Mouse (Mus musculus) embryonic facial prominence, embryonic 15.5 days (tissue): ENCODE measurements at regions not wholly inside any gene's neighbourhood (a gene's known extent, or its start where the extent isn't known, plus 50 kb on each side); places are given as distances from the start of the nearest gene placed in this dataset.

Experiments used
- ATAC-seq: fragments of 200-750 bp; cut with Nextera tagmentation; 2 replicates; pipeline ENCODE4 v1.8.0; 2017; ENCODE audit warnings: low read depth, moderate TSS enrichment; ENCODE audit not compliant: insufficient number of reproducible peaks, low FRiP score, low TSS enrichment
- H3K27ac ChIP-seq: fragments of 300-500 bp; sonication (generic); replicated peaks from 2 replicates; pipeline ENCODE4 v1.5.1; 2015; ENCODE audit warnings: mild to moderate bottlenecking, inconsistent platforms
- H3K27me3 ChIP-seq: fragments of 300-500 bp; sonication (generic); 2 replicates; pipeline ENCODE4 v1.6.1; 2015; ENCODE audit warnings: inconsistent platforms
- H3K36me3 ChIP-seq: fragments of 300-500 bp; sonication (generic); 2 replicates; pipeline ENCODE4 v1.6.1; 2015; ENCODE audit warnings: mild to moderate bottlenecking, inconsistent platforms
- H3K4me1 ChIP-seq: fragments of 300-500 bp; sonication (generic); 2 replicates; pipeline ENCODE4 v1.6.1; 2015; ENCODE audit warnings: inconsistent platforms
- H3K4me2 ChIP-seq: fragments of 300-500 bp; sonication (generic); replicated peaks from 2 replicates; pipeline ENCODE4 v1.6.1; 2015; ENCODE audit warnings: mild to moderate bottlenecking, inconsistent platforms
- H3K4me3 ChIP-seq: fragments of 300-500 bp; sonication (generic); replicated peaks from 2 replicates; pipeline ENCODE4 v1.5.1; 2015; ENCODE audit warnings: mild to moderate bottlenecking, inconsistent platforms
- H3K9ac ChIP-seq: fragments of 300-500 bp; sonication (generic); 2 replicates; pipeline ENCODE4 v1.6.1; 2015; ENCODE audit warnings: inconsistent platforms
- H3K9me3 ChIP-seq: fragments of 300-500 bp; sonication (generic); replicated peaks from 2 replicates; pipeline ENCODE4 v1.6.1; 2016; ENCODE audit warnings: inconsistent platforms
- WGBS: fragments of 180-500 bp; shearing (Covaris S2); methylation state at CpG from one replicate; pipeline ENCODE4 v1.1.7; 2015; 5-methylcytosine and 5-hydroxymethylcytosine counted together

DNA sequence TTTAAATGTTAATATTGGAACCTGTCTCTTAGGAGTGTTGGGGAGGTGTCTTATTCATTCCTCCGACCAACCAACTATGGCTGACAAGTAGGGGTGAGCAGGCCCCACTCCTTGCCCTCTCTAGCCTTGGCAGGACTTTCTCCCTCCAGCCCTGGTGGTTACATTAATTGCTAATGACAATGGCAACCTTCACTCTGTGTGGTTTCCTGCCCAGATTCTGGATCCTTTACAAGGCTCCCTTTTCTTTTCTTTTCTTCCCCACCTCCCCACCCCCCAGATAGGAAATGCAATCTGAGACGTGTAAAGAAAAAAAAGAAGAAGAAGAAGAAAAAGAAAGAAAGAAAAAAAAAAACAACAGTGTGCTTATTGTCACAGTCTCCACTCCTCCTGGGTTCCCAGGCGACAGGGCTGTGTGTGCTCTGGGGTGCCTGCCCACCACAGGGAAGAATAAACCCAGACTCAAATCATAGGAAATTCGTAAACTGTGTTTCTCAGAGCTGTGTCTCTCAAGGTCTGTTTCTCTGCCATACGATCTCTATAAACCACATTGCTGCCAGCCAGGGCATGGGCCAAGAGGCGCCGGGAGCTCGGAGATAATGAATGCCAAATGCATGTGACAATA lies 637.6 kb downstream of the Insc start:
- Histone ChIP-seq H3K4me1 (peaks cover 23% of the 10 kb centered on the region), H3K9ac (no peak overlapping the region), H3K4me3 (no peak overlapping the region), H3K27me3 (peaks cover 10% of the 10 kb centered on the region; the same call in 1 of the 2 replicates), H3K27ac (0 out of 2 replicates have a peak overlapping the region, but pooled peaks have one; percentile 17), H3K9me3 (no peaks in the 10 kb centered on the region), H3K36me3 (no peaks in the 10 kb centered on the region), H3K4me2 (no peak overlapping the region)
- ATAC-seq: no peak
- 28% methylated on average over 8 of the region's 8 CpGs for WGBS

DNA sequence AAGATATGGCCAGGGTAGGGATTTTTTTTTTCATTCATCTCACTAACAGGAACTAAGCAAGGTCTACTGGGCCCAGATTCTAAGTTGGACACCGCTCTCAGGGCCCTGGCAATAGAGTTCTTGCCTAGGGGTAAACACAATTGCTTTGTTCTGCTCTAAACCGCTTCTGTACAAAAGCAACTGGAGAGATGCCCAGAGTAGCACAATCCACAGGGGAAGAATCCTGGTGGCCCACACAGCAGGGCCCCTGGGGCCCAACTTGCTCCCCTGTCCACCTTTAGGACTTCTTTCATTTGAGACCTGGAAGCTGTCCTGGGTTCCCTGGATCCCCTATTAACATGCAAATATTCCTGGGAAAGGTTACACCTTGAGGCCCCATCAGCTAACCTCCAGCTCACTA lies 639.4 kb downstream of the Insc start:
- 39% methylated on average over 2 of the region's 2 CpGs for WGBS
- no peak overlapping the region for H3K9ac ChIP-seq
- no peaks in the 10 kb centered on the region for H3K9me3 ChIP-seq
- H3K4me2 ChIP-seq: no peak overlapping the region
- H3K36me3 ChIP-seq: no peaks in the 10 kb centered on the region
- no peaks in the 10 kb centered on the region; the same call in 1 of the 2 replicates for H3K27me3 ChIP-seq
- H3K4me3 ChIP-seq: no peak overlapping the region
- H3K27ac ChIP-seq: no peak overlapping the region
- peaks cover 23% of the 10 kb centered on the region for H3K4me1 ChIP-seq
- no peak for ATAC-seq

DNA sequence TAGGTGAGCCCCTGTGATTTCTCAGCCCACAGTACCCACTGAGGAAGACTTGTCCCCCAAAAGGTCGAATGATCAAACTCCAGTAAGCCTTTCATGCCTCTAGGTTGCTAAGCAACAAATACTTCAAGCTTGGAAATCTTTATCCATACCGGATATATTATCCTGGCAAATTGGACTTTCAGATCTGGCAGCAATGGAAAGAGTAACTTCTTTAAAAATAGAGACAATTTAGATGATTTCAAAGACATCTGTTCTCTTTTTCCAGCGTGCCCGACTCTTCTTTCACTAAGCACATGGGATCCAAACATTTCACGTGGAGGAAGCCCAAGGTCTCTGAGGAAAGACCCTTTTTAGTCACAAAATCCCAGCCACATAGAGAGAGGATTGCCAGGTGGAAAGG lies 645.4 kb downstream of the Insc start:
- no peaks in the 10 kb centered on the region for H3K9me3 ChIP-seq
- no peak overlapping the region for H3K9ac ChIP-seq
- no peak overlapping the region for H3K4me2 ChIP-seq
- no peak overlapping the region for H3K4me3 ChIP-seq
- H3K27ac ChIP-seq: no peak overlapping the region
- no peak for ATAC-seq
- 46% methylated on average over 5 of the region's 5 CpGs for WGBS
- H3K4me1 ChIP-seq: no peaks in the 10 kb centered on the region
- no peaks in the 10 kb centered on the region; the same call in 1 of the 2 replicates for H3K27me3 ChIP-seq
- no peaks in the 10 kb centered on the region for H3K36me3 ChIP-seq

DNA sequence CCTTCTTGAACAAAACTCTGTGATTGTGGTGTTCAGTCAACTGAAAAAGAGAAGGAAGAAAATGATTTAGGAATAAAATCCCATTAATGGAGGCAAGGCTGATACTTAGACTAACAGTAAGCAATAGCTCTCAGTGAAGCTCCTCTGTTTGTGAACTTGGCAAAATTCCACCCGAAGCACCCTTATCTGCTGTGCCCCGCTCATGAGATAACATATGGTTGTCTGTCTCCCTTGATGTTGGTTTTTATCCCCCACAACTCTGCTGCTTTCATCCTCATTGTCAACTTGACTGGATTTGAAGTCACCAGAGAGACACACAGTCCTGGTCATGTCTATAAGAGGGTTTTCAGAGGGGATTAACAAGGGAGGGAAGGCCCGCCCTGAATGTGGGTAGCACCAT lies 646.1 kb downstream of the Sox6 start:
- WGBS: 88% methylated on average over 3 of the region's 3 CpGs
- Histone ChIP-seq H3K4me2 (no peak overlapping the region), H3K4me1 (no peaks in the 10 kb centered on the region), H3K27me3 (0 out of 2 replicates have a peak, but pooled peaks cover 3% of the 10 kb centered on the region), H3K27ac (no peak overlapping the region), H3K9me3 (no peaks in the 10 kb centered on the region), H3K36me3 (no peaks in the 10 kb centered on the region), H3K4me3 (no peak overlapping the region), H3K9ac (no peak overlapping the region)
- no peak for ATAC-seq

DNA sequence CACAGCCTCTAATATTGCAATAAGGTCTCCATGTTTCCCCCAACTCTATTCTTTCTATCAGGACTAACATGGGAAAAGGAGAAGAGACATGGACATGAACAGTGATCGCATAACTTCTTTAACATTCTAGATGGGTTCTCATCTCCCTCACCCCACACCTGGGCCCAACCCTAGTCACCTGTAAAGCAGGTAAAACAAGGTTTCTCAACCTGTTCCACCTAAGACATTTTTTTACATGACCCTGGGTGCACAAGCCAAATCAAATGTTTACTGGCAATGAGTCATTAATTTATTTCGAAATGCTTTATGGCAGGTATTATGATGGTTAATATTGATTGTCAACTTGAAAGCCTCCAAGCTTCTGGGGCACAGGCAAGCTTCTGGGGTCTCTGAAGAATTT lies 640.4 kb downstream of the Sox6 start:
- no peak overlapping the region for H3K4me2 ChIP-seq
- 79% methylated on average over 2 of the region's 2 CpGs for WGBS

DNA sequence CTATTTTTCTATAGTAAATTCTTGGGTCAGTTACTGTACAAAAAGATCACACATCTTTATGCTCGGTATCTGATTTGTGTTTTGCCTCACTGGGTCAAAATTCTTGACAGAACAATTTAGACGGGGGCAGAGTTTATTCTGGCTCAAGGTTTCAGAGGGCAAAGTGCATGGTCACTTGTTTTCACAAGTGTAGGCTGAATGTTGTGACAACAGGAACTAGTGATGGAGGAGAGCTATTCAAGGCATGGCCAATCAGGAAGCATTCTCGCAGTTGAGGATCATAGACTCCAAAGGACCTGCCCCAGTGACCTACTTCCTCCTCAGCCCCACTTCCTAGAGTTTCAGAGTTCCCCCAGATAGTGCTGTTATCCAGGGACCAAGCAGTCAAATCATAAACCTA lies 639.1 kb downstream of the Sox6 start:
- H3K4me2 ChIP-seq: no peak overlapping the region
- H3K9ac ChIP-seq: no peak overlapping the region
- 45% methylated on average over 3 of the region's 3 CpGs for WGBS
- no peaks in the 10 kb centered on the region for H3K4me1 ChIP-seq
- no peaks in the 10 kb centered on the region for H3K9me3 ChIP-seq
- no peak for ATAC-seq
- no peak overlapping the region for H3K4me3 ChIP-seq
- no peaks in the 10 kb centered on the region for H3K36me3 ChIP-seq
- H3K27ac ChIP-seq: no peak overlapping the region
- 0 out of 2 replicates have a peak, but pooled peaks cover 3% of the 10 kb centered on the region for H3K27me3 ChIP-seq

More for the DNA sequence above, 640.4 kb downstream of the Sox6 start:
- Histone ChIP-seq H3K36me3 (no peaks in the 10 kb centered on the region), H3K4me1 (no peaks in the 10 kb centered on the region), H3K9me3 (no peaks in the 10 kb centered on the region), H3K9ac (no peak overlapping the region), H3K27me3 (0 out of 2 replicates have a peak, but pooled peaks cover 3% of the 10 kb centered on the region), H3K27ac (no peak overlapping the region), H3K4me3 (no peak overlapping the region)
- no peak for ATAC-seq

DNA sequence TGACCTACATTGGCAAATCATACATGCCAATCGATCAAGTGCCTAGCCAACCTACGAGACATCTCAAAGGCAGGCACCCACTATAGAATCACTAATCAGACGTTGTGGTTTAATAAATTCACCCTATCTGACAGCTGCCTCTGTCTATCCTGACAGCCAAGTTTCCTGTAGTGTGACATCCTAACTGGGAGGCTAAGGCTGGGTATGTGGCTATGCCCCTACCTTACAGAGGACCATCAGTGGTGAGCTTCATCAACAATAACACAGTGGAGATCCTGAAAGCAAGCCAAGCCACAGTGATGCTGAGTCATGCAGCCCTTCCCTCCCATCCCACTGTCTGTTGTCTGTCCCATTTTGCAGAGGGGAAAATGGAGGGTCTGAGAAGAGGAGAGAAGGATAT lies 630.7 kb downstream of the Sox6 start:
- Histone ChIP-seq H3K9me3 (no peaks in the 10 kb centered on the region), H3K4me2 (no peak overlapping the region), H3K4me1 (peaks cover 12% of the 10 kb centered on the region), H3K27ac (no peak overlapping the region), H3K9ac (no peak overlapping the region), H3K4me3 (no peak overlapping the region), H3K36me3 (no peaks in the 10 kb centered on the region), H3K27me3 (peaks cover 3% of the 10 kb centered on the region; the same call in 1 of the 2 replicates)
- 81% methylated on average over 3 of the region's 3 CpGs for WGBS
- no peak for ATAC-seq

DNA sequence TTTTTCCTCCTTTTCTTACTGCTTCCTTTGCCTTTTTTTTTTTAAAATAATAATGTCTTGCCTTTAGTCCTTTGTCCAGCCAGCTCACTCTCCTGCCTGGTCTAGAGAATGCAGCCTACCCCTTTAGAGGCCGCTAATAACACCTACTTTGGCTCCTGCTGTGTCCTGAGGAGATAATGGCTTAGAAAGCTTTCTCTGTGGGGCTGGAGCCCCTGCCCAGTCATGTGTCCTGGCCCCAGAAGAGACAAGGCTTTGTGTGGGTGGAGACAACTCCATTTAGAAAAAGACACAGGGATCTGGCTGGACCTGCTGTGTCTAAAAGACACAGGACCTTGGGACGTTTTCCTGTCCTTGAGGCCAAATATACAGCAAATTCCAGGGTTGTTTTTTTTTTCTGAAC lies 629.7 kb downstream of the Sox6 start:
- peaks cover 3% of the 10 kb centered on the region; the same call in 1 of the 2 replicates for H3K27me3 ChIP-seq
- H3K4me2 ChIP-seq: no peak overlapping the region
- no peak overlapping the region for H3K4me3 ChIP-seq

DNA sequence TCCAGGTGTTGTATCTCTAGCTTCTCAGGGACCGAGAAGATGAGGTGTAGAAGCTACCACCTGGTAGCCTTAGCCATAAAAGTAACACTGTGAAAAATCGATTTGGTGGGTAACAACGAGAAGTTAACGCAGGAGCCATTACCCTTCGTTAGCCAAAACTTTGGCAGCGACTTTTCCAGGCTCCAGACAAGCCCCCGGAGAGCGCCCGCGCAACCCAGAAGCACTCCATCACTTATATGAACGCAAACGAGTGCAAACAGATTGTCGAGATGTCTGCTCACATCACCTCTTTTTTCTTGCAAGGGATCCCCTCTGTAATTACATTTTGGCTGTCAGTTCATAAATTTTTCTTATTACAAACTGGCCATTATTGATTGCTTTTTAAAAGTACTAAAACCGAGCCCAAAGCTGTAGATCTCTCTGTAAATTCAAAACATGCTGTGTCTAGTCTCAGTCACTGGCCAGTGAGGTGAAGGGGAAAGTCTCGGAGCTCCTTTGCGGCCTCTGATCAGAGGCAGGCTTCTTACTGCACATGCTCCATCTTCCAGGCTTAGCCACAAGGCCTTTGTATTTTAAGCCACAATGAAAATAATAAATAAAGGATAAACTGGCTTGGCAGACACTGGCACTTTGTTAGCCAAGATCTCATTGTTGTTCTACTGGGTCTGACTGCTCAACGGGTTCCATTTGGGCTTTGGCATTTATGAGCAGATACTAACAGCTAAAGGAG lies 627.9 kb downstream of the Sox6 start:
- WGBS: 65% methylated on average over 17 of the region's 17 CpGs
- H3K9me3 ChIP-seq: no peaks in the 10 kb centered on the region
- H3K4me1 ChIP-seq: peaks cover 12% of the 10 kb centered on the region
- H3K27me3 ChIP-seq: peaks cover 3% of the 10 kb centered on the region; the same call in 1 of the 2 replicates
- no peaks in the 10 kb centered on the region for H3K36me3 ChIP-seq
- H3K27ac ChIP-seq: no peak overlapping the region
- no peak overlapping the region for H3K4me2 ChIP-seq
- H3K9ac ChIP-seq: no peak overlapping the region
- ATAC-seq: no peak
- no peak overlapping the region for H3K4me3 ChIP-seq

More for the DNA sequence above, 629.7 kb downstream of the Sox6 start:
- 54% methylated on average over 2 of the region's 2 CpGs for WGBS
- no peak overlapping the region for H3K9ac ChIP-seq
- H3K4me1 ChIP-seq: peaks cover 12% of the 10 kb centered on the region
- no peak overlapping the region for H3K27ac ChIP-seq
- ATAC-seq: no peak
- no peaks in the 10 kb centered on the region for H3K9me3 ChIP-seq
- no peaks in the 10 kb centered on the region for H3K36me3 ChIP-seq

DNA sequence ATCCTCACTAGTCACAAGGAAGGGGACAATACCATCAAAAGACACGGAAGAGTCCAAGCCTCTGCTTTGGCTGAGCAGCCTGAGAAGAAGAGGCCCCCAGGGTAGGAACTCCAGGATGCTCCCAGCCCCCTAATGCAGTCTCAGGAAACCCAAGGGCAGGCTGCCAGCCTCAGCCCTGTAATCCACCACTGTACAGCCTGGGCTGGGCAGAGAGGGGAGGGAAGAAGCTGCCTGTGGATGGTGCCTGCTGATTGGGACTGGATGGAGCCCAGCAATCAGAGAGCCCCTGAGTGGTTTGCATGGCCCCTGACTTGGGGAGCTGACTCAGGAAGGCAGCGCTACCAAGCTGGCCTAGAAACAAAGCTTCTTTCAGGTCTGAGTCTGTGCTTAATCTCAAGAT lies 627.1 kb downstream of the Sox6 start:
- peak overlapping the region; percentile 75 for H3K27ac ChIP-seq
- H3K9ac ChIP-seq: no peak overlapping the region
- peaks cover 3% of the 10 kb centered on the region; the same call in 1 of the 2 replicates for H3K27me3 ChIP-seq
- no peak overlapping the region for H3K4me2 ChIP-seq
- no peaks in the 10 kb centered on the region for H3K36me3 ChIP-seq
- H3K4me3 ChIP-seq: no peak overlapping the region
- no peaks in the 10 kb centered on the region for H3K9me3 ChIP-seq
- ATAC-seq: peak; percentile 85
- peaks cover 12% of the 10 kb centered on the region for H3K4me1 ChIP-seq
- WGBS: 24% methylated on average over 2 of the region's 2 CpGs

DNA sequence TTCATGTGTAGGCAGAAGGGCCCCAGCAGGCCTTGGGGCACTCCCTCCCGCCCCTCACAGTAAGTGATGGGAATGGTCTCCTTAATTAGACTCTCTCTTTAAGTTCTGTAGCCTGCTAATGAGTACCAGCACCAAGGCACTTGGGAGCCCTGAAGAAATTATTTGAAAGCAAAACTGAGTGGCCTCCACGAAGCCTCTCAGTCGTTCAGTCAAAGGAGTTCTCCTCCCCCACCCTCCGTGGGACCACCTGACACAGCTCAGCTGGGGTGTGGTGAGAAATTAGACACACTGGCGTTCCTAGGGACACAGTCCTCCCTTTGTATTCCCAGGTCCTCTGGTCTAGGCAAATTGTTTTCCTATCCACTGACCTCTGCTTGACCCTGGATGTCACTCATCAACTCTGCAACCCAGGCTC lies 623.4 kb downstream of the Sox6 start:
- Histone ChIP-seq H3K36me3 (no peaks in the 10 kb centered on the region), H3K27ac (no peak overlapping the region), H3K4me2 (no peak overlapping the region), H3K27me3 (no peaks in the 10 kb centered on the region), H3K9me3 (no peaks in the 10 kb centered on the region), H3K9ac (no peak overlapping the region), H3K4me1 (peaks cover 18% of the 10 kb centered on the region), H3K4me3 (no peak overlapping the region)
- 25% methylated on average over 5 of the region's 5 CpGs for WGBS
- ATAC-seq: no peak
